Mouse (Mus musculus) stomach, postnatal 0 days (tissue): ENCODE measurements around the gene Trim28. TPM values are rescaled to one million over a fixed set of nuclear protein-coding genes. Genes with fewer than 3 reads are reported as not detected.

Experiments
- ATAC-seq: fragments of 200-750 bp; cut with Nextera tagmentation; 2 replicates; pipeline ENCODE4 v1.8.0; 2017; ENCODE audit not compliant: low FRiP score, low TSS enrichment
- DNase-seq: peaks from one replicate; pipeline ENCODE4 v3.0.0-alpha.2; 2016; ENCODE audit warnings: low spot score
- H3K27ac ChIP-seq: fragments of 300-500 bp; sonication (generic); replicated peaks from 2 replicates; pipeline ENCODE4 v1.5.1; 2014; ENCODE audit warnings: mild to moderate bottlenecking, control low read depth
- H3K27me3 ChIP-seq: fragments of 300-500 bp; sonication (generic); 2 replicates; pipeline ENCODE4 v1.6.1; 2014; ENCODE audit warnings: low read length; ENCODE audit not compliant: control insufficient read depth, insufficient read depth
- H3K36me3 ChIP-seq: fragments of 300-500 bp; sonication (generic); 2 replicates; pipeline ENCODE4 v1.6.1; 2014; ENCODE audit warnings: low read length, mixed read lengths; ENCODE audit not compliant: control insufficient read depth, insufficient read depth
- H3K4me1 ChIP-seq: fragments of 300-500 bp; sonication (generic); replicated peaks from 2 replicates; pipeline ENCODE4 v1.6.1; 2014; ENCODE audit warnings: antibody characterized with exemption; ENCODE audit not compliant: control insufficient read depth, insufficient read depth
- H3K4me2 ChIP-seq: fragments of 300-500 bp; sonication (generic); replicated peaks from 2 replicates; pipeline ENCODE4 v1.6.1; 2014; ENCODE audit warnings: low read depth, mild to moderate bottlenecking, control low read depth, moderate library complexity
- H3K4me3 ChIP-seq: fragments of 300-500 bp; sonication (generic); 2 replicates; pipeline ENCODE4 v1.5.1; 2014; ENCODE audit warnings: low read depth, low read length, control low read depth
- H3K9ac ChIP-seq: fragments of 300-500 bp; sonication (generic); 2 replicates; pipeline ENCODE4 v1.6.1; 2014; ENCODE audit warnings: mild to moderate bottlenecking, low read length, control low read depth, mixed read lengths
- H3K9me3 ChIP-seq: fragments of 300-500 bp; sonication (generic); 2 replicates; pipeline ENCODE4 v1.6.1; 2016; ENCODE audit warnings: low read length; ENCODE audit not compliant: control insufficient read depth
- CTCF ChIP-seq: IDR thresholded peaks from 2 replicates; pipeline ENCODE4 v1.5.1; 2016; ENCODE audit warnings: antibody characterized with exemption, low read depth, mild to moderate bottlenecking, moderate library complexity
- EP300 ChIP-seq: optimal IDR thresholded peaks from 2 replicates; pipeline ENCODE3; 2016; ENCODE audit warnings: antibody characterized with exemption
- WGBS: fragments of 180-500 bp; shearing (Covaris S2); extraction: QIAGEN DNeasy Blood & Tissue Kit; methylation state at CpG from one replicate; pipeline ENCODE4 v1.1.7; 2014; 5-methylcytosine and 5-hydroxymethylcytosine counted together
- polyA plus RNA-seq: library from polyadenylated mRNA; unstranded; fragments of >200 nt; fragmentation: Nextera tagmentation; extraction: Ambion mirVana; gene quantifications from 2 replicates; pipeline ENCODE4 v1.2.1, GENCODE M21; 2015

Gene Trim28
- polyA plus RNA-seq, 1 experiment from 2014 or later = 93.7 TPM

DNA sequence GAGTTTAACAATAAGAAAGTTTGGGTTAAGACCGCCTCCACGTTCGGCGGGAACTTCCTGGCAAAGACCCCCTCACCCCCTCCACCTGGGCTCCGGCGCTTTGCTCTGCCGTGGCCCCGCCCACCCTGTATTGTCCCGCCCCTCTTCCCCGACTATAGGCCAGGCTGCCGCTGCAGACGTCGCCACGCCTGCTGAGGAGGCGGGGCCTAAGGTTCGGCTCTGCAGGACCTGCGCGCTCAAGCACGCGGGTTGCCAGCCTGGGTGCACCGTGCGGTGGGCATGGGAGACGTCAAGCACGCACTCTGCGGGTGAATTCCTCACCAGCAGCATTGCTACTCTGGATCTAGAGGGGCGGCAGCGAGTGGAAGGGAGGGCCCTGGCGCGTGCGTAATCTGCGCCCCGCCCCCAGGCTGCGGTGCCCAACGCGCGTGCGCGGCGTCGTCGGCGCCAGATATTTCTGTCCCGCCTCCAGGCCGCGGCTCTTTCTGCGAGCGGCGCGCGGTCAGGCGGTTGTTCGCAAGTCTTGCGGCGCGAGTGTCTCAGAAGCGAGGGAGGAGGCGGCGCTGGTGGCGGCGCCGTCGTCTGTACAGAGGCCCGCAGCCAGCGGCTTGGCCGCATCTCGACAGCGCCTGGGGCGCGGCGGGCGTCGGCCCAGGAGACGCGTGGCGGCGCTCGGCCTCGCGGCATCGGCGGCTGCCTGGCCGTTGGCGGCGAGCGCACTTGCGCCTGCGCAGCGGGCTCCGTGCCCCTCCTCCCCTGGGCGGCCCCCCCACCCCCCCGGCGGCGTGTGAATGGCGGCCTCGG, 25.2 kb downstream of the Trim28 start:
- Histone ChIP-seq H3K4me3 (peak overlapping the region; percentile 92), H3K27ac (peak overlapping the region; percentile 99), H3K9me3 (no peaks in the 10 kb centered on the region), H3K9ac (peak overlapping the region; percentile 92), H3K27me3 (no peaks in the 10 kb centered on the region), H3K4me2 (peak overlapping the region; percentile 85), H3K36me3 (peaks cover 25% of the 10 kb centered on the region), H3K4me1 (peaks cover 5% of the 10 kb centered on the region)
- WGBS = under 1% methylated on average over 75 of the region's 95 CpGs
- ATAC-seq (peak; percentile 87), DNase-seq (peak; percentile 94)
- no peak for TF ChIP-seq CTCF

DNA sequence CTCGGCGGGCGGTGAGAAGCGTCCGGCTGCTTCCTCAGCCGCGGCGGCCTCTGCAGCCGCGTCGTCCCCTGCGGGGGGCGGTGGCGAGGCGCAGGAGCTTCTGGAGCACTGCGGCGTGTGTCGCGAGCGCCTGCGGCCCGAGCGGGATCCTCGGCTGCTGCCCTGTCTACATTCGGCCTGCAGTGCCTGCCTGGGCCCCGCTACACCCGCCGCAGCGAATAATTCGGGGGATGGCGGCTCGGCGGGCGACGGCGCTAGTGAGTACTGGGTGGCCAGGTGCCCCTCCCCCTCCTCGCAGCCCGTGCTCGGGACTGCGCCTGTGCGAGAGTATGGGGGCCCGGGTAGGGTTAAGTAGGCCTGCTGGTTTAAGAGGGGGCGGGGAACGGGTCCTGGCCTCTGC, 25.9 kb downstream of the Trim28 start:
- peaks cover 5% of the 10 kb centered on the region for H3K4me1 ChIP-seq
- peak overlapping the region; percentile 85 for H3K4me2 ChIP-seq
- peaks cover 32% of the 10 kb centered on the region for H3K36me3 ChIP-seq
- H3K9me3 ChIP-seq = no peaks in the 10 kb centered on the region
- peak; percentile 83 for DNase-seq
- H3K4me3 ChIP-seq = peak overlapping the region; percentile 92
- WGBS = under 1% methylated on average over 38 of the region's 44 CpGs
- ATAC-seq = peak; percentile 63
- TF ChIP-seq EP300 = no peak
- peak; percentile 46 for TF ChIP-seq CTCF
- H3K27ac ChIP-seq = peak overlapping the region; percentile 99
- no peaks in the 10 kb centered on the region for H3K27me3 ChIP-seq
- H3K9ac ChIP-seq = peak overlapping the region; percentile 92

- ATAC-seq = no peak
- H3K9ac ChIP-seq = peak overlapping the region; percentile 92
- no peak for DNase-seq
- TF ChIP-seq CTCF (no peak), EP300 (no peak)
- H3K27me3 ChIP-seq = no peaks in the 10 kb centered on the region
- H3K4me2 ChIP-seq = peak overlapping the region; percentile 85
- WGBS = 24% methylated on average over 4 of the region's 4 CpGs
- H3K36me3 ChIP-seq = peaks cover 40% of the 10 kb centered on the region
- H3K9me3 ChIP-seq = no peaks in the 10 kb centered on the region
- H3K4me1 ChIP-seq = peaks cover 5% of the 10 kb centered on the region
- peak overlapping the region; percentile 92 for H3K4me3 ChIP-seq
- H3K27ac ChIP-seq = no peak overlapping the region
These were observed 26.7 kb downstream of the Trim28 start for GRCm38 (mm10) chr7:13025511-13026112.

GRCm38 (mm10) chr7:13028986-13029385, 30.1 kb downstream of the Trim28 start:
- no peak for DNase-seq
- Histone ChIP-seq H3K4me2 (no peak overlapping the region), H3K36me3 (peaks cover 53% of the 10 kb centered on the region), H3K9ac (no peak overlapping the region), H3K9me3 (no peaks in the 10 kb centered on the region), H3K27ac (no peak overlapping the region), H3K4me3 (no peak overlapping the region), H3K4me1 (peaks cover 5% of the 10 kb centered on the region), H3K27me3 (no peaks in the 10 kb centered on the region)
- WGBS = 89% methylated on average over 4 of the region's 4 CpGs
- no peak for ATAC-seq
- TF ChIP-seq CTCF (no peak), EP300 (no peak)

DNA sequence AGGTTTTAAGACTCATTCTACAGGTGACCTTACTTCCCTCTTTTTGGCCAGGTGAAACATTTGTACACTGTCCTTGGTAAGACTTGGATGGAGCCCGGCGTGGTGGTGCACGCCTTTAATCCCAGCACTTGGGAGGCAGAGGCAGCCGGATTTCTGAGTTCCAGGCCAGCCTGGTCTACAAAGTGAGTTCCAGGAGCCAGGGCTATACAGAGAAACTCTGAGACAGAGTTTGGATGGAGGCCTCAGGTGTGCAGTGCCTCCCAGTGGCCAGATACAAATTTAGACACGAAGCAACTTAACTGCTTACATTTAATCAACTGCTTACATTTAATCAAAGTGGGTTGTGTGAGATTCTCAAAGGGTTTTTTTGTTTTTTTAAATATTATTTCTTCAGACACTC, 32.2 kb downstream of the Trim28 start:
- Histone ChIP-seq H3K4me3 (no peak overlapping the region), H3K36me3 (peaks cover 56% of the 10 kb centered on the region), H3K27me3 (no peaks in the 10 kb centered on the region), H3K4me2 (no peak overlapping the region), H3K9me3 (no peaks in the 10 kb centered on the region), H3K27ac (no peak overlapping the region), H3K4me1 (no peaks in the 10 kb centered on the region; the same call in 1 of the 2 replicates), H3K9ac (no peak overlapping the region)
- ATAC-seq = no peak
- no peak for DNase-seq
- TF ChIP-seq EP300 = no peak
- peak; percentile 69 for TF ChIP-seq CTCF
- 69% methylated on average over 5 of the region's 5 CpGs for WGBS

DNA sequence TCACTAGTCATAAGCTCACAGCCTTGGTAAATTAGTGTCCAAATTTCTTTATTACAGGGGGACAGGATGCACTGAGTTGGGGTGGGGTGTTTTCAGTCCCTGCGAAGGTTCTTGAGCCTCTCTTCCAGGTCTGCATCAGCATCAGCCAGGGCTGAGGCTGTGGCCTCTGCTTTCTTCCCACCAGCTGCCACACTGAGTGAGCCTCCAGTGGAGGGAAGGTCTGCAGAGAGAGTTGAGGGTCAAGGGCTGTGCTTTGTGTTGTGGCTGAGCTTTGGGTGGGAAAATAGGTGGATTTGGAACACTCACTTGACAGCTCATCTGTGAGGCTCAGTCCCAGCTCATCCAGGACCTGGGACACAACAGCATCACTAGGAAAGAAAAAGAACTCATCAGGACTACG, 33.1 kb downstream of the Trim28 start:
- Histone ChIP-seq H3K27ac (no peak overlapping the region), H3K36me3 (peaks cover 50% of the 10 kb centered on the region), H3K4me3 (no peak overlapping the region), H3K9me3 (no peaks in the 10 kb centered on the region), H3K9ac (no peak overlapping the region), H3K27me3 (no peaks in the 10 kb centered on the region), H3K4me1 (peaks cover 6% of the 10 kb centered on the region; the same call in 1 of the 2 replicates), H3K4me2 (no peak overlapping the region)
- ATAC-seq = no peak
- TF ChIP-seq CTCF = no peak
- WGBS = 80% methylated on average over 2 of the region's 2 CpGs
- DNase-seq = no peak
